Mouse (Mus musculus) kidney, embryonic 14.5 days (tissue): ENCODE data around the gene Clcn5. TPM values are rescaled to one million over a fixed set of nuclear protein-coding genes. Genes with fewer than 3 reads are reported as not detected.

Experiments
- ATAC-seq: fragments of 200-750 bp; cut with Nextera tagmentation; 2 replicates; pipeline ENCODE4 v1.8.0; 2017; ENCODE audit warnings: moderate number of reproducible peaks, mild to moderate bottlenecking, moderate TSS enrichment, moderate library complexity; ENCODE audit not compliant: low FRiP score, low TSS enrichment
- H3K27ac ChIP-seq: fragments of 300-500 bp; sonication (generic); 2 replicates; pipeline ENCODE4 v1.5.1; 2014; ENCODE audit warnings: low read depth, mild to moderate bottlenecking, low read length, moderate library complexity, mixed read lengths
- H3K27me3 ChIP-seq: fragments of 300-500 bp; sonication (generic); 2 replicates; pipeline ENCODE4 v1.6.1; 2014; ENCODE audit warnings: mild to moderate bottlenecking, low read length; ENCODE audit not compliant: control insufficient read depth, insufficient read depth
- H3K36me3 ChIP-seq: fragments of 300-500 bp; sonication (generic); 2 replicates; pipeline ENCODE4 v1.6.1; 2014; ENCODE audit warnings: low read length, mixed read lengths; ENCODE audit not compliant: control insufficient read depth, insufficient read depth
- H3K4me1 ChIP-seq: fragments of 300-500 bp; sonication (generic); 2 replicates; pipeline ENCODE4 v1.6.1; 2014; ENCODE audit warnings: low read length, mixed read lengths; ENCODE audit not compliant: control insufficient read depth, insufficient read depth
- H3K4me2 ChIP-seq: fragments of 300-500 bp; sonication (generic); replicated peaks from 2 replicates; pipeline ENCODE4 v1.6.1; 2014; ENCODE audit warnings: low read depth, mild to moderate bottlenecking, low read length
- H3K4me3 ChIP-seq: fragments of 300-500 bp; sonication (generic); 2 replicates; pipeline ENCODE4 v1.5.1; 2014; ENCODE audit warnings: mild to moderate bottlenecking, low read length
- H3K9ac ChIP-seq: fragments of 300-500 bp; sonication (generic); 2 replicates; pipeline ENCODE4 v1.6.1; 2014; ENCODE audit warnings: low read depth, mild to moderate bottlenecking, low read length, moderate library complexity
- H3K9me3 ChIP-seq: fragments of 300-500 bp; sonication (generic); 2 replicates; pipeline ENCODE4 v1.6.1; 2016; ENCODE audit warnings: low read length; ENCODE audit not compliant: control insufficient read depth
- WGBS: fragments of 180-500 bp; shearing (Covaris S2); extraction: QIAGEN DNeasy Blood & Tissue Kit; methylation state at CpG from one replicate; pipeline ENCODE4 v1.1.7; 2014; 5-methylcytosine and 5-hydroxymethylcytosine counted together
- polyA plus RNA-seq: library from polyadenylated mRNA; unstranded; fragments of >200 nt; fragmentation: Nextera tagmentation; extraction: Ambion mirVana; gene quantifications from 2 replicates; pipeline ENCODE4 v1.2.1, GENCODE M21; 2014

Clcn5 gene
- polyA plus RNA-seq, 1 experiment from 2014 or later = 17.9 TPM

DNA sequence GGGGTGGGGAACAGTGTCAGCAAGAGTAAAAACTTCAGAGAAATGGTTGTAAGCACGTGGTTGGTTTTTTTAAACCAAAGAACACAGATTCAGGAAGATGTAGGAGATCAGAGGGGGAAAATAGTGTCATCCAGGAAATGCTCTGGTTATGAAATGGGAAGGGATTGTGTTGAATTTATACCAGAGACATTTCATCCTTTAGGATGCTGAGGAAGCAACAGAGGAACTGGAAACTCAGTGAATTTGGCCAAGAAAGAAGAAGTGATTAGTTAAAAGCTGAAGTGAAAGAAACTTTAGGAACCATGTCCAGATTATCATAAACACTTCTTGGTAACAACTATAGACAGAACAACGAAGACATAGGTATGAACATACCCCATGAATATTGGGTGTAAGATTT, 26.2 kb downstream of the Clcn5 start:
- Histone ChIP-seq H3K27ac (no peak overlapping the region), H3K9me3 (no peaks in the 10 kb centered on the region), H3K9ac (no peak overlapping the region), H3K36me3 (no peaks in the 10 kb centered on the region), H3K27me3 (no peaks in the 10 kb centered on the region), H3K4me2 (no peak overlapping the region), H3K4me1 (no peaks in the 10 kb centered on the region), H3K4me3 (no peak overlapping the region)
- ATAC-seq = no peak
- WGBS = 77% methylated on average over 2 of the region's 2 CpGs

DNA sequence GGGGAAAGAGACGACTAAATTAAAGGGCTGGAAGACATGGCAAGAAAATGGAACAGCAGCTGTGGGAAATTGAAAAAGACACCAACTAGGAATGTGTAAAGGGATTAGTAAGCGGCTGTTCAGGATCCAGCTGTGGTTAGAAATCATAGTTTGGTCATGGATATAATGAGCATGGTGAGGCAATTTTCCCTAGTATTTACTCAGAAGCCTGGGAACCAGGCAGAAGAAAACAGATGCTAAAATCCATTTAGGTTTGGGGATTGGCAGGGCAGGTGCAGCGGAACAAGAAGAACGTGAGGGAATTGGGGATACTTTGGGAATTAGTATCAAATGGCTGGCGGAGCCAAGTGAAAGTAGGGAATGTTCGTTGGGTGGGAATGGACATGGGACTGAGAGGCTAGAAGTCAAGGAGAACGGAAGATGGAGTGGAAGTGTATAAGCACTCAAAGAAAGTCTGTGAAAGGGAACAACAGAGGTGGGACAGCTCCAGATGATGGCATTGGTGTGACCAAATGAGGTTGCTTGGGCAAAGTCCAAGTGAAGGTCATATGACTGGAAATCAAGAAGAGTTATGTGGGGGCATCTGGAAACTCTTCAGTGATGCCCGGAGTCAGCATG, 26.9 kb downstream of the Clcn5 start:
- Histone ChIP-seq H3K4me2 (no peak overlapping the region), H3K4me1 (no peaks in the 10 kb centered on the region), H3K9me3 (no peaks in the 10 kb centered on the region), H3K4me3 (no peak overlapping the region), H3K9ac (no peak overlapping the region), H3K36me3 (no peaks in the 10 kb centered on the region), H3K27me3 (no peaks in the 10 kb centered on the region), H3K27ac (no peak overlapping the region)
- ATAC-seq = no peak
- 88% methylated on average over 8 of the region's 8 CpGs for WGBS

DNA sequence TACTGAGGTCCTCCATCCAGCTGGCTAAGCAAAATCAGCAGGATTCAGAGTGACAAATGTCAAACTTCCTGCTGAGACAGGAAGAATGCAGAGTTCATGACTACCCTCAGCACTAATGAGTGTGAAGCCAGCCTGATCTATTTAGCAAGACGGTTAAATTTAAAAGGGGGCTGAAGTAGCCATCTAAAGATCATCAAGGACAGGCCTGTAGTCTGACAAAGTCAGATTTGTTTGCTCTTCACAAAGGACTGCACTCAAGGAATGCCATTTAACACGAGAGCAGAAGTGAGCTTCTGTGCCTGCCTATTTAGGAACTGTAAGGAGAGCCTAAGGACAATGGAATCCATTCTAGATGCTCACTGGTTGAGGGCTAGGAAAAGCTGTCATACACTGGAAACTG, 30.2 kb downstream of the Clcn5 start:
- H3K36me3 ChIP-seq = no peaks in the 10 kb centered on the region
- H3K27me3 ChIP-seq = no peaks in the 10 kb centered on the region
- H3K4me1 ChIP-seq = no peaks in the 10 kb centered on the region
- no peak overlapping the region for H3K9ac ChIP-seq
- 24% methylated on average over 2 of the region's 2 CpGs for WGBS
- no peak for ATAC-seq
- H3K4me2 ChIP-seq = no peak overlapping the region
- H3K4me3 ChIP-seq = no peak overlapping the region
- H3K27ac ChIP-seq = no peak overlapping the region
- no peaks in the 10 kb centered on the region for H3K9me3 ChIP-seq

DNA sequence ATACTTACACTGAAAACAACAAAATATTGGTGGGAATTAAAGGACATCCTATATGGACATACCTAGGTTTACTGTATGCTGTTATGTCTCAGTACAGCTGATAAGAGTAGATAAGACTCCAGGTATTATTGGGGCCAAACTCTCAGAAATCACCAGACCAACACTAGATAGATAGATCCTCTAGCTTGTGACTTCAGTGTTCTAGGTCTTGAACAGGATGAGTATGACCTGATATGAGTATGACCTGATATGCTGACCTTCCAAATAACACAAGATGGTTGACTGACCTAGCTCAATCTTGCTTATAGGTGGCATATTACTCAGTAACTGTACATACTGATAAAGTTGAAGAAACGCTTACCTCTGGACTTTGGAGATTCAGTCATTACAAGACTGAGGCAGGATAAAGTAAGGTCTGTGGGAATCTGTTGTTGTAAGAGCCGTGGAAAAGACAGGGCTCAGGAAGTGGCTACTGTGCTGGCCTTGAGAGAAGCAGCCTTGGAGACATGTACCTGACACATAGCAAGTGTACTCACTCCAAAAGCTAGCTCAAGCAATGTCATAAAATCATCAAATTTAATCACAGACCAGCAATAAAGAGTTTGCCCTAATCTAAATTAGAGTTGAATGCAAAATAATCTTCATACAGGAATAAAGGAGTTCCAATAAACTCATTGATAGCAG, 32.0 kb downstream of the Clcn5 start:
- Histone ChIP-seq H3K9ac (no peak overlapping the region), H3K4me2 (no peak overlapping the region), H3K27ac (no peak overlapping the region), H3K4me1 (no peaks in the 10 kb centered on the region), H3K9me3 (no peaks in the 10 kb centered on the region), H3K4me3 (no peak overlapping the region), H3K36me3 (no peaks in the 10 kb centered on the region), H3K27me3 (no peaks in the 10 kb centered on the region)
- no peak for ATAC-seq
- WGBS = 86% methylated on average over 2 of the region's 2 CpGs

DNA sequence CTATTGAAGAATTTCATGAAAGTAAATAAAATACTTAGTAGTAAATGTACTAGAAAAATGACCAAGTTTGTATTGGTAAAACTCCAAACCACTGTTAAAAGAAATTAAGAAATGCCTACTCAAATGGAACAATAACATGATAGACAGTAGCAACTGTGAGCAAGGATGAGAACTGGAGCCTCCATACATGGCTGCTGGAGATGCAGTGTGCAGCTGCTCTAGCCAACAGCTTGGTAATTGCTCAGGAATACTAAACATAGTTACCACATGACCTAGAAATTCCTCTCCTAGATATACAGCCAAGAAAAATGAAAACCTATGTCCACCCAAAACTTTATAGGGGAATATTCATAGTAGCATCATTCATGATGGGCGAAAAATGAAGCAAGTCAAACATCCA, 36.5 kb downstream of the Clcn5 start:
- no peaks in the 10 kb centered on the region for H3K9me3 ChIP-seq
- H3K27me3 ChIP-seq = no peaks in the 10 kb centered on the region
- no peak overlapping the region for H3K4me3 ChIP-seq
- no peaks in the 10 kb centered on the region for H3K36me3 ChIP-seq
- H3K9ac ChIP-seq = no peak overlapping the region
- no peak for ATAC-seq
- H3K27ac ChIP-seq = no peak overlapping the region
- H3K4me1 ChIP-seq = no peaks in the 10 kb centered on the region
- WGBS = 73% methylated on average over 1 of the region's 1 CpGs
- no peak overlapping the region for H3K4me2 ChIP-seq

DNA sequence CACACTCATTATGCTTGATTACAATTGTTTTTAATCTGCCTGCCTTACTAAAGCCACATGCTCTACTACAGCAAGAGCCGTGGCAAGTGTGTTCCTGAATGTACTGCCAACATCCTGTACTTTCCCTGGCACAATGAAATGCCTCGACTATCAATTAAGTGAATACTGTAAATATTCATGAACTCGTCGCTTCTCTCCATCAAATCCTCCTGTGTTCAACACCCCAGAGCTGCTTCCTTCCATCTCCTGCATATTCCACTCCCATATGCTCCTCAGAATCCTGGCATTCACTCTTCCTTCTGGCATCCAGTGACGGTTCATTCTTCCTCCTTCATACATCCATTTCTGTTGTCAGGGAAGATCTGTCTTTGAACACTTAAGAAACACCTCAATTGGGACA, 39.4 kb downstream of the Clcn5 start:
- no peak overlapping the region for H3K27ac ChIP-seq
- H3K27me3 ChIP-seq = no peaks in the 10 kb centered on the region
- H3K4me2 ChIP-seq = no peak overlapping the region
- no peaks in the 10 kb centered on the region for H3K9me3 ChIP-seq
- no peaks in the 10 kb centered on the region for H3K4me1 ChIP-seq
- H3K36me3 ChIP-seq = no peaks in the 10 kb centered on the region
- H3K4me3 ChIP-seq = no peak overlapping the region
- WGBS = 81% methylated on average over 5 of the region's 5 CpGs
- no peak for ATAC-seq
- no peak overlapping the region for H3K9ac ChIP-seq

DNA sequence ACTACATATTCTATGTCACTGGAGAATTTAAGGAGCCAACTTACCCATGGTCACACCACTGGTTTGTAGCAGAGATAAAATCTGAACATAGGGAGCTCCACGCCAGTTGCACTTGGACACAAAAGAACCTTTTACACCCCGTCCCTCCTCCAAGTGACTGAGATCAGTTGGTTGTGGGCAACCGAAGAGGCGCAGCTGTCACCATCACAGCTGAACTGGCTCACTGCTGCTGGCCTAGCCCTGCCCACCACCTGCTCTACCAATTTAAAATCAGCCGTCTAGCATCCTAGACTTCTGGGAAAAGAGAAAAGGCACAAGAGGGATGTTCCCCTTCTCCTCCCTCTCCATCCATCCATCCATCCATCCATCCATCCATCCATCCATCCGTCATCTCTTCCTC, 42.6 kb downstream of the Clcn5 start:
- Histone ChIP-seq H3K36me3 (no peaks in the 10 kb centered on the region), H3K9ac (no peak overlapping the region), H3K4me3 (no peak overlapping the region), H3K27me3 (no peaks in the 10 kb centered on the region), H3K4me1 (no peaks in the 10 kb centered on the region), H3K9me3 (no peaks in the 10 kb centered on the region), H3K4me2 (no peak overlapping the region), H3K27ac (no peak overlapping the region)
- no peak for ATAC-seq
- WGBS = 63% methylated on average over 6 of the region's 6 CpGs

DNA sequence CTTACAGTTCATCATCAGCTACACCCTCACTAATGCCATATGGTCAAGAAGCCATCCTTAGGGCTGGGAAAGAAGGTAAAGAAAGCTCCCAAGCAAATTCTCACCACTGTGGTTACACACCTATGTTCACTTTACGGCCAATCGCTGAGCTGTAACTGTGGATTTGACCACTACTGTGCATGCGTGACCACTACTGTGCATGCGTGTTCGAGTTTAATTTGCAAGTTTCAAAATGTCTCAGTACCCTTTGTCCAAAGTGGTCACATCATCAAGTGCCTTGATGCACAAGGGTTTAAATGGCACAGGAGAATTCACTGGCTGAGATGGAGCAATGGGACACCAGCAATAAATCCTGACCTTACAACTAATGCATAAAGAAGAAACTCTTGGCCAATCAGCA, 58.0 kb downstream of the Clcn5 start:
- no peaks in the 10 kb centered on the region for H3K36me3 ChIP-seq
- no peak for ATAC-seq
- no peaks in the 10 kb centered on the region for H3K4me1 ChIP-seq
- H3K9me3 ChIP-seq = no peaks in the 10 kb centered on the region
- H3K4me3 ChIP-seq = no peak overlapping the region
- H3K4me2 ChIP-seq = no peak overlapping the region
- WGBS = 98% methylated on average over 5 of the region's 5 CpGs
- no peak overlapping the region for H3K27ac ChIP-seq
- no peaks in the 10 kb centered on the region for H3K27me3 ChIP-seq
- no peak overlapping the region for H3K9ac ChIP-seq

DNA sequence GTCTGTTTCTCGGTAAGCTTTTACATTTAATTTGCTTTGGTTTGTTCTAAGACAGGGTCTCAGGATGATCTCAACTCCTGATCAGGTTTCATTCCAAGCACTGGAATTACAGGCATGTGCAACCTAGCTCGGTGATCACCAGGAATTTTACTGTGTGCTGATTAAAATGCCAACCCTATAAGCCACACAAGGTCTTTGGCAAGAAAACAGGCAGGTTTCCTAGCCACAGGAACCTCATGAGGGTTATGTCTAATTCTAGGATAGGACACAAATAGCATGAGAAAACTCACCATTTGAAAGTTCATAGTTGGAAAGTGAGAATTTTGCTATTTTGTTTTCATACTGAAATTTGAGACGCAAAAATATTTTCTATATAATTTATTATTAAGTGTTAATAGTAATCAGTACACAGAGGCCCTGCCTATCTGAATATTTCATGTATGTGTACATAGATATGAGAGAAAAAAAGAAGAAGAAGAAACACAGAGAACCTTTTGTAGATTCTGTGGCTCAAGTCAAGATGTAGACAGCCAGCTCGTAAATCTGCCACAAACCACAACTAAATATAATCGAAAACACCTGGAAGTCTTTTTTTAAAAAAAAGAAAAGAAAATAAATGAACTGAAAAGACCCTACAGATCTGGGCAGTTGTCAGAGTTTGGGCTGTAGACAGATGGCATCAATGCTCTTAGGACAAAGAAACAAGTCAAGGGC, 58.6 kb downstream of the Clcn5 start:
- no peaks in the 10 kb centered on the region for H3K27me3 ChIP-seq
- H3K4me1 ChIP-seq = no peaks in the 10 kb centered on the region
- H3K9ac ChIP-seq = no peak overlapping the region
- 64% methylated on average over 5 of the region's 5 CpGs for WGBS
- H3K9me3 ChIP-seq = no peaks in the 10 kb centered on the region
- no peak overlapping the region for H3K4me2 ChIP-seq
- ATAC-seq = no peak
- H3K27ac ChIP-seq = no peak overlapping the region
- no peak overlapping the region for H3K4me3 ChIP-seq
- no peaks in the 10 kb centered on the region for H3K36me3 ChIP-seq
